8 mouse cellular contexts compared by ENCODE assay signal in genomic region chr17:56626754-56627470, GRCm38 (mm10). TPM values are rescaled to one million over a fixed set of nuclear protein-coding genes. Genes with fewer than 3 reads are reported as not detected.
DNase-seq lines count a peak whose midpoint lies in the region; ATAC-seq and TF ChIP-seq lines count a peak whose summit lies in the region.

Gene Lonp1, minus strand, starts transcription at chr17:56626887.

- DNase-seq in MEL (ENCODE audit: low read depth, low spot score): peak; percentile 99
- peak; percentile 97 to 98 for DNase-seq in cerebellum, adult 2 months
- DNase-seq in forelimb bud, embryonic 11.5 days (ENCODE audit: low read depth, low spot score): peak; percentile 99
- DNase-seq in layer of hippocampus, adult 9-10 months (ENCODE audit: low spot score): peak; percentile 93
- peak; percentile 90 for DNase-seq in ovary, postnatal 10 days (ENCODE audit: low spot score)
- peak; percentile 94 to 95 for DNase-seq in thymus, postnatal 10 days (ENCODE audit: low spot score in 2 of 2)

- peak within 1 kb of the TSS; percentile 96 for H3K27ac ChIP-seq in MEL (ENCODE audit: control insufficient read depth, low read depth, low read length)
- no peak within 1 kb of the TSS for H3K27ac ChIP-seq in cerebellum, adult 2 months (ENCODE audit: insufficient read depth, low read length)
- H3K27ac ChIP-seq in lung, embryonic 16.5 days (ENCODE audit: low read length): peak within 1 kb of the TSS; percentile 56; the same call in 1 of the 2 replicates

- TF ChIP-seq EP300 in MEL (IDR thresholded peaks at IDR 0.05; ENCODE audit: low read depth in 1 of 2, low read length in 2 of 2): no peak; a peak in 1 of 4 replicates

- TF ChIP-seq CTCF in MEL (IDR thresholded peaks at IDR 0.05 in 2 of 3, conservative IDR thresholded peaks at IDR 0.05 in 1 of 3; ENCODE audit: control insufficient read depth in 1 of 3, insufficient read depth in 1 of 3, low read depth in 2 of 3, low read length in 3 of 3, poor library complexity in 1 of 3, severe bottlenecking in 1 of 3): no peak
- TF ChIP-seq CTCF in cerebellum, adult 2 months (IDR thresholded peaks at IDR 0.05; ENCODE audit: borderline replicate concordance, insufficient read depth, low read depth, low read length): no peak

- peaks cover 40% of the 10 kb centered on the region for H3K79me2 ChIP-seq in MEL (ENCODE audit: control insufficient read depth, insufficient read depth, low read length, poor library complexity)

- H3K9ac ChIP-seq in MEL (ENCODE audit: control insufficient read depth, low read depth, low read length, poor library complexity, severe bottlenecking): peak within 1 kb of the TSS; percentile 95
- peak within 1 kb of the TSS; percentile 92 for H3K9ac ChIP-seq in lung, embryonic 16.5 days (ENCODE audit: low read length)

- H3K4me3 ChIP-seq in MEL (ENCODE audit: control insufficient read depth in 1 of 2, insufficient read depth in 1 of 2, low read depth in 2 of 2, low read length in 2 of 2): peak within 1 kb of the TSS; percentile 92 to 99
- peak within 1 kb of the TSS; percentile 65 for H3K4me3 ChIP-seq in cerebellum, adult 2 months (replicated peaks; ENCODE audit: insufficient read depth, low read depth, low read length)
- H3K4me3 ChIP-seq in lung, embryonic 16.5 days (ENCODE audit: low read length): peak within 1 kb of the TSS; percentile 85

- H3K4me1 ChIP-seq in MEL (ENCODE audit: control insufficient read depth in 1 of 2, insufficient read depth in 2 of 2, low read length in 2 of 2): peaks cover 10 to 37% of the 10 kb centered on the region in 2 experiments; a peak in 3 of 4 replicates
- H3K4me1 ChIP-seq in cerebellum, adult 2 months (ENCODE audit: control insufficient read depth, insufficient read depth, low read length): no peaks in the 10 kb centered on the region
- peaks cover 10% of the 10 kb centered on the region for H3K4me1 ChIP-seq in lung, embryonic 16.5 days (replicated peaks; ENCODE audit: control insufficient read depth, insufficient read depth, low read length)

- H3K4me2 ChIP-seq in lung, embryonic 16.5 days (ENCODE audit: low read depth, low read length): peak within 1 kb of the TSS; percentile 96

- ATAC-seq in hematopoietic stem cell, adult 5-6 weeks (replicated peaks in 1 of 2; ENCODE audit: insufficient read depth in 1 of 2, low FRiP score in 2 of 2, low TSS enrichment in 1 of 2, low read depth in 1 of 2, poor library complexity in 2 of 2, severe bottlenecking in 2 of 2): peak; percentile 91 to 92
- ATAC-seq in lung, embryonic 16.5 days (ENCODE audit: low read depth): peak; percentile 96

- peaks cover 19 to 26% of the 10 kb centered on the region in 2 experiments for H3K36me3 ChIP-seq in MEL (ENCODE audit: control insufficient read depth in 1 of 2, insufficient read depth in 2 of 2, low read length in 2 of 2)
- peaks cover 13% of the 10 kb centered on the region for H3K36me3 ChIP-seq in lung, embryonic 16.5 days (ENCODE audit: control insufficient read depth, insufficient read depth, low read length)

- no peaks in the 10 kb centered on the region for H3K27me3 ChIP-seq in MEL (ENCODE audit: control insufficient read depth in 1 of 2, insufficient read depth in 2 of 2, low read length in 2 of 2)
- no peaks in the 10 kb centered on the region for H3K27me3 ChIP-seq in cerebellum, adult 2 months (ENCODE audit: control insufficient read depth, insufficient read depth, low read length)
- no peaks in the 10 kb centered on the region for H3K27me3 ChIP-seq in lung, embryonic 16.5 days (ENCODE audit: control insufficient read depth, insufficient read depth, low read depth, low read length)

- TF ChIP-seq RAD21 in MEL (IDR thresholded peaks at IDR 0.05; ENCODE audit: low read depth, low read length): no peak

- WGBS in cerebellum, adult 2 months: under 1% methylated on average over 51 of the region's 51 CpGs
- WGBS in lung, embryonic 16.5 days: under 1% methylated on average over 50 of the region's 51 CpGs

- TF ChIP-seq POLR2A in MEL (IDR thresholded peaks at IDR 0.05; ENCODE audit: control insufficient read depth in 1 of 2, insufficient read depth in 1 of 2, low read depth in 1 of 2, low read length in 2 of 2, poor library complexity in 1 of 2): peak; percentile 67 to 86
- peak; percentile 96 for TF ChIP-seq POLR2A in cerebellum, adult 2 months (IDR thresholded peaks at IDR 0.05; ENCODE audit: borderline replicate concordance, insufficient read depth, low read length)

- no peaks in the 10 kb centered on the region for H3K9me3 ChIP-seq in MEL (replicated peaks; ENCODE audit: insufficient read depth, low read length)
- H3K9me3 ChIP-seq in lung, embryonic 16.5 days (ENCODE audit: control insufficient read depth, low read length): no peaks in the 10 kb centered on the region

TF ChIP-seq in MEL, 35 proteins besides CTCF, POLR2A, EP300 and RAD21:
- TF ChIP-seq ZNF384 (IDR thresholded peaks at IDR 0.05; ENCODE audit: low read depth, low read length): no peak
- peak; percentile 95 for TF ChIP-seq MAX (IDR thresholded peaks at IDR 0.05; ENCODE audit: low read length)
- TF ChIP-seq ELF1 (IDR thresholded peaks at IDR 0.05; ENCODE audit: low read depth, low read length): peak; percentile 56; the same call in 1 of the 2 replicates
- TF ChIP-seq RCOR1 (IDR thresholded peaks at IDR 0.05; ENCODE audit: low read depth, low read length): no peak
- no peak for TF ChIP-seq POLR2AphosphoS5 (IDR thresholded peaks at IDR 0.05; ENCODE audit: borderline replicate concordance, low read depth, low read length)
- TF ChIP-seq USF2 (IDR thresholded peaks at IDR 0.05; ENCODE audit: borderline replicate concordance in 1 of 2, insufficient read depth in 1 of 2, low read depth in 1 of 2, low read length in 2 of 2): peak; percentile 45 to 84; a peak in 3 of 4 replicates
- peak; percentile 97 for TF ChIP-seq USF1 (IDR thresholded peaks at IDR 0.05; ENCODE audit: low read depth, low read length)
- TF ChIP-seq TBP (IDR thresholded peaks at IDR 0.05; ENCODE audit: low read depth, low read length): peak; percentile 55; the same call in 1 of the 2 replicates
- TF ChIP-seq MXI1 (IDR thresholded peaks at IDR 0.05; ENCODE audit: low read depth, low read length): peak; percentile 97
- TF ChIP-seq BHLHE40 (IDR thresholded peaks at IDR 0.05; ENCODE audit: borderline replicate concordance, low read depth, low read length): peak; percentile 99
- TF ChIP-seq POLR2AphosphoS2 (IDR thresholded peaks at IDR 0.05; ENCODE audit: low read length): peak; percentile 38; the same call in 1 of the 2 replicates
- peak; percentile 58; the same call in 1 of the 2 replicates for TF ChIP-seq ZMIZ1 (IDR thresholded peaks at IDR 0.05; ENCODE audit: low read depth, low read length)
- TF ChIP-seq NRF1 (IDR thresholded peaks at IDR 0.05; ENCODE audit: insufficient read depth, low read depth, low read length, poor library complexity, severe bottlenecking): peak; percentile 57
- peak; percentile 85 for TF ChIP-seq MAZ (IDR thresholded peaks at IDR 0.05; ENCODE audit: low read depth, low read length)
- peak; percentile 96 for TF ChIP-seq SIN3A (IDR thresholded peaks at IDR 0.05; ENCODE audit: low read length)
- TF ChIP-seq KAT2A (conservative IDR thresholded peaks at IDR 0.05; ENCODE audit: low read depth, low read length): peak; percentile 69; the same call in 1 of the 2 replicates
- TF ChIP-seq HCFC1 (IDR thresholded peaks at IDR 0.05; ENCODE audit: low read depth, low read length): peak; percentile 95
- TF ChIP-seq TCF12 (IDR thresholded peaks at IDR 0.05; ENCODE audit: low read depth, low read length): peak; percentile 80
- no peak for TF ChIP-seq JUND (IDR thresholded peaks at IDR 0.05; ENCODE audit: low read depth, low read length)
- peak; percentile 92 for TF ChIP-seq MYC (IDR thresholded peaks at IDR 0.05; ENCODE audit: low read depth, low read length)
- TF ChIP-seq MEF2A (IDR thresholded peaks at IDR 0.05; ENCODE audit: extremely low read depth, insufficient replicate concordance, low read depth, low read length, poor library complexity, severe bottlenecking): 0 out of 2 replicates have a peak, but pooled peaks have one; percentile 15
- TF ChIP-seq ETS1 (IDR thresholded peaks at IDR 0.05; ENCODE audit: low read depth, low read length): peak; percentile 85
- no peak; the same call in 1 of the 2 replicates for TF ChIP-seq ZC3H11A (IDR thresholded peaks at IDR 0.05; ENCODE audit: low read depth, low read length)
- peak; percentile 86 for TF ChIP-seq NELFE (IDR thresholded peaks at IDR 0.05; ENCODE audit: low read depth, low read length)

RNA-seq across cellular contexts. Expression of gene Lonp1, which starts in this region (rescaled TPM):
- total RNA-seq in MEL (2012; rRNA removed): 162 and 203 TPM in 2 replicates
- 100 to 1,000 TPM; 197 to 296 TPM for polyA plus RNA-seq in MEL (2012; ENCODE audit: insufficient read depth in 1 of 2, insufficient read length in 2 of 2, low read depth in 1 of 2, low replicate concordance in 2 of 2, missing spikeins in 1 of 2)
- 86.0 and 88.7 TPM in 2 replicates for polyA plus RNA-seq in cerebellum, adult 2 months (2012; rRNA removed)
- 53.7 and 57.4 TPM in 2 replicates for total RNA-seq in hematopoietic stem cell, adult 5-6 weeks (2017)
- 41.1 and 41.7 TPM in 2 replicates for polyA plus RNA-seq in lung, embryonic 16.5 days (2015; fragmentation: Nextera tagmentation; extraction: Ambion mirVana)
